Mouse (Mus musculus) Patski (cell line): ENCODE results near the gene Camta1. TPM values are rescaled to one million over a fixed set of nuclear protein-coding genes. Genes with fewer than 3 reads are reported as not detected.
A peak's percentile ranks its signal among the peaks of the same experiment; 100 is the strongest.

Experiments
- ATAC-seq: fragments of 100-300 bp; one replicate; pipeline ENCODE4 v1.8.0; 2021
- CTCF ChIA-PET: fragments of 350-600 bp; sonication (Branson Sonifier 250); formaldehyde crosslinking; loops from one replicate; lab custom pipeline; 2022; ENCODE audit warnings: inconsistent platforms; lab: Charles Lee
- POLR2A ChIA-PET: fragments of 350-600 bp; sonication (Branson Sonifier 250); formaldehyde crosslinking; loops from one replicate; lab custom pipeline; 2022; ENCODE audit warnings: antibody characterized with exemption, inconsistent platforms; lab: Charles Lee
- DNase-seq: peaks from one replicate; pipeline ENCODE4 v3.0.0-alpha.2; 2011; ENCODE audit warnings: low read depth, low spot score
- H3K27me3 ChIP-seq: fragments of 371-371 bp; one replicate; pipeline ENCODE4 v1.5.1; 2021
- CTCF ChIP-seq: fragments of 100-300 bp; IDR thresholded peaks from one replicate; pipeline ENCODE4 v1.5.1; 2021
- in situ Hi-C: fragments of 300-500 bp; cut with MboI; formaldehyde crosslinking; loops from 3 replicates; pipeline ENCODE4 v1.11.1; 2018; ENCODE audit warnings: low pct_unique_long_range_greater_than_20kb, mixed read lengths
- polyA plus RNA-seq: library from polyadenylated mRNA; unstranded; gene quantifications from one replicate; pipeline ENCODE4 v1.2.3, GENCODE M21; 2021

The Camta1 gene
- polyA plus RNA-seq, 1 experiment from 2014 or later, result 28.0 TPM

GRCm38 (mm10) chr4:151471886-151472285 lies 389.8 kb downstream of the Camta1 start:
- no peak for TF ChIP-seq CTCF
- in situ Hi-C loops, result no loop called here
- DNase-seq, result no peak
- no peaks in the 10 kb centered on the region for H3K27me3 ChIP-seq
- no peak for ATAC-seq
- CTCF ChIA-PET, result no interaction called here
- POLR2A ChIA-PET, result no interaction called here

GRCm38 (mm10) chr4:151468381-151468780 lies 393.3 kb downstream of the Camta1 start:
- H3K27me3 ChIP-seq, result no peaks in the 10 kb centered on the region
- ATAC-seq (no peak), DNase-seq (no peak)
- CTCF ChIA-PET, result no interaction called here
- POLR2A ChIA-PET, result no interaction called here
- in situ Hi-C loops, result no loop called here
- TF ChIP-seq CTCF, result no peak

- no peak for DNase-seq
- TF ChIP-seq CTCF, result no peak
- CTCF ChIA-PET, result no interaction called here
- H3K27me3 ChIP-seq, result peaks cover 2% of the 10 kb centered on the region
- POLR2A ChIA-PET, result no interaction called here
- no peak for ATAC-seq
- in situ Hi-C loops, result no loop called here
Measured at GRCm38 (mm10) chr4:151458686-151459085, 403.0 kb downstream of the Camta1 start.

- no peak for DNase-seq
Measured at GRCm38 (mm10) chr4:151454611-151455010, 407.1 kb downstream of the Camta1 start.

GRCm38 (mm10) chr4:151454065-151454464 lies 407.6 kb downstream of the Camta1 start:
- ChIA-PET CTCF (no interaction called here), POLR2A (no interaction called here)
- no peaks in the 10 kb centered on the region for H3K27me3 ChIP-seq
- no peak for TF ChIP-seq CTCF
- DNase-seq (no peak), ATAC-seq (no peak)
- in situ Hi-C loops, result no loop called here

More at GRCm38 (mm10) chr4:151454611-151455010, 407.1 kb downstream of the Camta1 start:
- in situ Hi-C loops, result no loop called here
- POLR2A ChIA-PET, result no interaction called here
- no peaks in the 10 kb centered on the region for H3K27me3 ChIP-seq
- no peak for ATAC-seq
- TF ChIP-seq CTCF, result no peak
- CTCF ChIA-PET, result no interaction called here

GRCm38 (mm10) chr4:151451885-151452284 lies 409.8 kb downstream of the Camta1 start:
- no peaks in the 10 kb centered on the region for H3K27me3 ChIP-seq
- TF ChIP-seq CTCF, result no peak
- DNase-seq (no peak), ATAC-seq (no peak)
- ChIA-PET POLR2A (no interaction called here), CTCF (no interaction called here)
- in situ Hi-C loops, result no loop called here

GRCm38 (mm10) chr4:151449981-151450380 lies 411.7 kb downstream of the Camta1 start:
- in situ Hi-C loops, result no loop called here
- ATAC-seq (no peak), DNase-seq (no peak)
- no peaks in the 10 kb centered on the region for H3K27me3 ChIP-seq
- POLR2A ChIA-PET, result no interaction called here
- TF ChIP-seq CTCF, result no peak
- CTCF ChIA-PET, result no interaction called here

GRCm38 (mm10) chr4:151448341-151448740 lies 413.3 kb downstream of the Camta1 start:
- in situ Hi-C loops, result no loop called here
- no peak for TF ChIP-seq CTCF
- ChIA-PET POLR2A (no interaction called here), CTCF (no interaction called here)
- DNase-seq (no peak), ATAC-seq (no peak)
- H3K27me3 ChIP-seq, result no peaks in the 10 kb centered on the region

- in situ Hi-C loops, result no loop called here
- peak; percentile 66 for DNase-seq
- ATAC-seq, result peak; percentile 51
- TF ChIP-seq CTCF, result no peak
- H3K27me3 ChIP-seq, result no peaks in the 10 kb centered on the region
- CTCF ChIA-PET, result no interaction called here
- POLR2A ChIA-PET, result no interaction called here
Measured at GRCm38 (mm10) chr4:151444665-151445064, 417.0 kb downstream of the Camta1 start.

GRCm38 (mm10) chr4:151438561-151438960 lies 423.1 kb downstream of the Camta1 start:
- no peak for DNase-seq
- ChIA-PET POLR2A (no interaction called here), CTCF (no interaction called here)
- no peaks in the 10 kb centered on the region for H3K27me3 ChIP-seq
- TF ChIP-seq CTCF, result no peak
- in situ Hi-C loops, result no loop called here
- no peak for ATAC-seq

GRCm38 (mm10) chr4:151437859-151438258 lies 423.8 kb downstream of the Camta1 start:
- TF ChIP-seq CTCF, result no peak

GRCm38 (mm10) chr4:151425133-151425532 lies 436.5 kb downstream of the Camta1 start:
- CTCF ChIA-PET, result no interaction called here
- no peak for TF ChIP-seq CTCF
- ATAC-seq (no peak), DNase-seq (no peak)
- H3K27me3 ChIP-seq, result no peaks in the 10 kb centered on the region
- POLR2A ChIA-PET, result no interaction called here
- in situ Hi-C loops, result no loop called here

More at GRCm38 (mm10) chr4:151437859-151438258, 423.8 kb downstream of the Camta1 start:
- in situ Hi-C loops, result no loop called here
- ChIA-PET CTCF (no interaction called here), POLR2A (no interaction called here)
- H3K27me3 ChIP-seq, result no peaks in the 10 kb centered on the region
- DNase-seq, result no peak
- no peak for ATAC-seq
